Mouse (Mus musculus): ENCODE results near the gene Mtrf1. TPM values are rescaled to one million over a fixed set of nuclear protein-coding genes. Genes with fewer than 3 reads are reported as not detected.
"Not testable (repeated sequence)": the region's sequence is repeated elsewhere in the genome, so short reads cannot be mapped to it uniquely, and the experiment has no call there.

Mtrf1 gene
- polyA plus RNA-seq, 1 experiment from 2014 or later = 9.7 TPM

GRCm38 (mm10) chr14:79410662-79411061, 13.1 kb downstream of the Mtrf1 start:
- WGBS = 74% methylated on average over 2 of the region's 2 CpGs
- Histone ChIP-seq H3K4me3 (no peak overlapping the region), H3K36me3 (peaks cover 6% of the 10 kb centered on the region), H3K4me2 (replicated peaks) (no peak overlapping the region), H3K9ac (no peak overlapping the region), H3K27ac (no peak overlapping the region), H3K4me1 (no peaks in the 10 kb centered on the region), H3K27me3 (no peaks in the 10 kb centered on the region), H3K9me3 (no peaks in the 10 kb centered on the region)
- ATAC-seq (ENCODE audit: insufficient number of reproducible peaks, insufficient read depth, low FRiP score, low TSS enrichment) = no peak

DNA sequence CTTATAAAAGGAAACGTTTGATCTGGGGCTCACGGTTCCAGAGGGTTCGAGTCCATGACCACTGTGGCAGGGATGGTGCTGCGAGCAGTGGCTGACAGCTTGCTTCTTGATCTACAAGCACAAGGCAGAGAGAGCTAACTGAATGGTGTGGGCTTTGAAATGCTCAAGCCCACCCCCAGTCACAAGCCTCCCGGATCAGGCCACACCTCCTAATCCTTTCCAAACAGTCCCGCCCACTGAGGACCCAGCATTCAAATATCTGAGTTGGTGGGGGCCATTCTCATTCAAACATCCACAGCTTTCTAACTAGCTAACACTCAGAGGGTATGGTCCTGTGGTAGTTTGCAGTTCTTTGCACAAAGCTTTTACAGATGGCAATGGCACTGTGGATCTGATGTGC, 15.5 kb downstream of the Mtrf1 start:
- H3K4me3 ChIP-seq = no peak overlapping the region
- peaks cover 6% of the 10 kb centered on the region for H3K36me3 ChIP-seq
- no peak overlapping the region for H3K9ac ChIP-seq
- H3K9me3 ChIP-seq = no peaks in the 10 kb centered on the region
- WGBS = 90% methylated on average over 6 of the region's 6 CpGs
- H3K4me2 ChIP-seq (replicated peaks) = no peak overlapping the region
- H3K27ac ChIP-seq = no peak overlapping the region
- no peak for ATAC-seq (ENCODE audit: insufficient number of reproducible peaks, insufficient read depth, low FRiP score, low TSS enrichment)
- H3K27me3 ChIP-seq = no peaks in the 10 kb centered on the region
- no peaks in the 10 kb centered on the region for H3K4me1 ChIP-seq

DNA sequence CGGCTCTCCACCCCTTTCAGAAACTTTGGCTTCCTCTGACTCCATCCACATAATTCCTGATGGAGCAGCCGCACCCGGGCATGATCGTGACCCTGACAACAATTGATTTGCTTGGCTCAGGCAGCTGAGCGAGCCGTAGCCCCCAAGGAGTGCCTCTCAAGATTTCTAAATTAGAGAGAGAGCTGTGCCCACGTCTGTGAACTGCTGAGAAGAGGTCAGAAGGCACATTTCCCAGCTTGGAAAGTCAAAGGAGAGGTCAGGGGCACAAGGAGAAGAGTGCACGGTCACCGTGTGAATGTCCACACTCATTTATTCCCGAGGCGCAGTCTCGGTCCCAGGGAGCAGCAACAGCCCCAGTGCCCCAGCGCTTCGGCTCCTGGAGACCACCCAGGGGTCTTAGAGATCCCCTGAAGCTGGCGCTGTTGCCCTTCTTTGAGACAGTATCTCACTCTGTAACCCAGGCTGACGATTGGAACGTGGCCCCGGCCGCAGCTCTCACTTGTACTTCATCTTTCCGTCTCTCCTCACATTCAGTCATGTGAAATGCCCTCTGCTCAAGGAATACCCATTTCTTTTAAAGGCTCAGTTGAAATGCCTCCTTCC, 22.6 kb downstream of the Mtrf1 start:
- Histone ChIP-seq H3K27ac (no peak overlapping the region), H3K9me3 (no peaks in the 10 kb centered on the region), H3K27me3 (no peaks in the 10 kb centered on the region), H3K4me2 (replicated peaks) (no peak overlapping the region), H3K36me3 (no peaks in the 10 kb centered on the region), H3K4me3 (no peak overlapping the region), H3K9ac (no peak overlapping the region), H3K4me1 (no peaks in the 10 kb centered on the region)
- ATAC-seq (ENCODE audit: insufficient number of reproducible peaks, insufficient read depth, low FRiP score, low TSS enrichment) = no peak
- WGBS = 54% methylated on average over 20 of the region's 20 CpGs

GRCm38 (mm10) chr14:79425979-79426729, 28.6 kb downstream of the Mtrf1 start, which contains the start of gene Kbtbd7:
Gene Kbtbd7 (plus strand): TSS chr14:79426511.
- Histone ChIP-seq H3K4me2 (replicated peaks) (peak within 1 kb of the TSS; percentile 43), H3K9me3 (peaks cover 14% of the 10 kb centered on the region; the same call in 1 of the 2 replicates)
- peak; percentile 98 for ATAC-seq (ENCODE audit: insufficient number of reproducible peaks, insufficient read depth, low FRiP score, low TSS enrichment)

GRCm38 (mm10) chr14:79426730-79427365, 29.3 kb downstream of the Mtrf1 start:
- ATAC-seq (ENCODE audit: insufficient number of reproducible peaks, insufficient read depth, low FRiP score, low TSS enrichment); H3K4me1 ChIP-seq; H3K27me3 ChIP-seq: not testable (repeated sequence)
- Histone ChIP-seq H3K9ac (peak overlapping the region; percentile 56), H3K4me2 (replicated peaks) (peak overlapping the region; percentile 43), H3K27ac (peak overlapping the region; percentile 84), H3K4me3 (peak overlapping the region; percentile 50), H3K9me3 (peaks cover 14% of the 10 kb centered on the region; the same call in 1 of the 2 replicates), H3K36me3 (peaks cover 12% of the 10 kb centered on the region)
- WGBS = 52% methylated on average over 14 of the region's 59 CpGs

More at GRCm38 (mm10) chr14:79425979-79426729, 28.6 kb downstream of the Mtrf1 start, which contains the start of gene Kbtbd7:
- Histone ChIP-seq H3K9ac (peak within 1 kb of the TSS; percentile 56), H3K27me3 (no peaks in the 10 kb centered on the region), H3K36me3 (peaks cover 12% of the 10 kb centered on the region), H3K27ac (peak within 1 kb of the TSS; percentile 84), H3K4me3 (peak within 1 kb of the TSS; percentile 50), H3K4me1 (no peaks in the 10 kb centered on the region)
- WGBS = under 1% methylated on average over 33 of the region's 44 CpGs

DNA sequence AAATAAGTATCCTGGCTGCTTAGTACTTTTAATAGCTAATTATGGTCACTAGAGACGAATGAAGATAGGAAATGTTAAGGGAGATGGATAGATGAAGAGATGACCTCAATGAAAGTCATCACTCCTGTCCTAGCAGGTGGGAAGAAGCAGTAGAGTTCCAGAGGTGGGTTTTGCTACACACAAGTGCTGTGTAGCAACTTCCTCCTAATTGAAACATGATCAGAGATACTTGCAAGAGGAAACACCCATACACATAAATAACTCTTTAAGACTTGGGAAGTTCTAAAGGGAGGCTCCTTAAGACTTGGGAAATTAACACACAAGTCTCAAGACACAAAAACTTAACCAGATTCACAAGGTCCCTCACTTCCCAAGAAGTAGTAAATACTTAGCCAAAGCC, 36.5 kb downstream of the Mtrf1 start:
- Histone ChIP-seq H3K9me3 (no peaks in the 10 kb centered on the region), H3K36me3 (no peaks in the 10 kb centered on the region), H3K27ac (no peak overlapping the region), H3K9ac (no peak overlapping the region), H3K4me2 (replicated peaks) (no peak overlapping the region), H3K4me3 (no peak overlapping the region), H3K27me3 (no peaks in the 10 kb centered on the region), H3K4me1 (no peaks in the 10 kb centered on the region)
- 71% methylated on average over 1 of the region's 1 CpGs for WGBS
- ATAC-seq (ENCODE audit: insufficient number of reproducible peaks, insufficient read depth, low FRiP score, low TSS enrichment) = no peak

- WGBS = 87% methylated on average over 2 of the region's 2 CpGs
- H3K9ac ChIP-seq = no peak overlapping the region
- H3K9me3 ChIP-seq = no peaks in the 10 kb centered on the region
- no peak overlapping the region for H3K4me2 ChIP-seq (replicated peaks)
- no peak overlapping the region for H3K4me3 ChIP-seq
- H3K27ac ChIP-seq = no peak overlapping the region
- no peaks in the 10 kb centered on the region for H3K36me3 ChIP-seq
- no peaks in the 10 kb centered on the region for H3K27me3 ChIP-seq
- H3K4me1 ChIP-seq = no peaks in the 10 kb centered on the region
- no peak for ATAC-seq (ENCODE audit: insufficient number of reproducible peaks, insufficient read depth, low FRiP score, low TSS enrichment)
These were observed 43.1 kb downstream of the Mtrf1 start for GRCm38 (mm10) chr14:79440655-79441054.

GRCm38 (mm10) chr14:79441441-79441840, 43.9 kb downstream of the Mtrf1 start:
- Histone ChIP-seq H3K9me3 (no peaks in the 10 kb centered on the region), H3K36me3 (no peaks in the 10 kb centered on the region), H3K27ac (no peak overlapping the region), H3K4me2 (replicated peaks) (no peak overlapping the region), H3K27me3 (no peaks in the 10 kb centered on the region), H3K4me1 (no peaks in the 10 kb centered on the region), H3K4me3 (no peak overlapping the region), H3K9ac (no peak overlapping the region)
- ATAC-seq (ENCODE audit: insufficient number of reproducible peaks, insufficient read depth, low FRiP score, low TSS enrichment) = no peak
- WGBS = 83% methylated on average over 5 of the region's 5 CpGs

DNA sequence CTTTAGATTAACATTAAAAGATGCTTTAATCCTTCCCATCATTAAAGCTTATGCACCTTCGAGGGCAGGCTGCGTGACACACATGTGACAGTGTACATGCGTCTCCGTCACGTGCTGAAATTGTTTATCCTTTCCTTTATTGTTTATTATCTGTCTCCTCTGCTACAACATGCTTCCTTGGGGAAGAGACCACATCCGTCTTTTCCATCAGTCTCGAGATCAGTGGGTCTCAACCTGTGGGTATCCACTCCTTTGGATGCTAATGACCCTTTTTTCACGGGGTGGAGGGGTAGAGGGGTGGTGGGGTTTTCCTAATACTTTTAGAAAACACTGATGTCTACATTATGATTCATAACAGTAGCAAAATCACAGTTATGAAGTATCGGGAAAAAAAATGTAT, 47.0 kb downstream of the Mtrf1 start:
- Histone ChIP-seq H3K9ac (no peak overlapping the region), H3K4me1 (no peaks in the 10 kb centered on the region), H3K36me3 (no peaks in the 10 kb centered on the region), H3K4me2 (replicated peaks) (no peak overlapping the region), H3K27me3 (no peaks in the 10 kb centered on the region), H3K9me3 (no peaks in the 10 kb centered on the region), H3K4me3 (no peak overlapping the region), H3K27ac (no peak overlapping the region)
- 88% methylated on average over 9 of the region's 9 CpGs for WGBS
- ATAC-seq (ENCODE audit: insufficient number of reproducible peaks, insufficient read depth, low FRiP score, low TSS enrichment) = no peak

DNA sequence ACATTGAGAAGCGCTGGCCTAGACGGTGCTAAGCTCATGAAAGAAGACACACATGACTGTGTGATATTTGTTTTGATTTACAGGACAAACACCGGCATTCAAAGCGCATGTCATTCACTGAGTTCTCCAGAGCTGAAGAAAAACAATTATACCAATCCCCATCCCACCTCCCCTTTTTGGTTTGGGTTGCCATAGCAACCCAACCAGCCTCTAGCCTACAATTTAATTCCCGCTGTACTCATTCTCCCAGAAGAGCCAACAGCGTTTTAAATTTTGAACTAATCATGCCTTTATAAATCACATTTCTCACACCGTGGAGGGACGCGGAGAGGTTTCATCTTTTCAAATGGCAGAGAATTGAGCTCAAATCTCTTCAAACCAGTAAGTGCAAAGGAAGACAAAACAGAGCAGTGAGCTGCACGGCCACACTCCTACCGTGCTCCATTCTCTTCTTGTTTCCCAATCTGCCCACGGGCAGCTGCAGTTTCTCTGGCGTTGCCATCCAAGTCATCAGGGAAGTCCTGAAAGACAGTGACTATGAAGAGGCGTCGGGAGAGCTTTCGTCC, 47.6 kb downstream of the Mtrf1 start:
- no peak overlapping the region for H3K4me3 ChIP-seq
- no peak for ATAC-seq (ENCODE audit: insufficient number of reproducible peaks, insufficient read depth, low FRiP score, low TSS enrichment)

DNA sequence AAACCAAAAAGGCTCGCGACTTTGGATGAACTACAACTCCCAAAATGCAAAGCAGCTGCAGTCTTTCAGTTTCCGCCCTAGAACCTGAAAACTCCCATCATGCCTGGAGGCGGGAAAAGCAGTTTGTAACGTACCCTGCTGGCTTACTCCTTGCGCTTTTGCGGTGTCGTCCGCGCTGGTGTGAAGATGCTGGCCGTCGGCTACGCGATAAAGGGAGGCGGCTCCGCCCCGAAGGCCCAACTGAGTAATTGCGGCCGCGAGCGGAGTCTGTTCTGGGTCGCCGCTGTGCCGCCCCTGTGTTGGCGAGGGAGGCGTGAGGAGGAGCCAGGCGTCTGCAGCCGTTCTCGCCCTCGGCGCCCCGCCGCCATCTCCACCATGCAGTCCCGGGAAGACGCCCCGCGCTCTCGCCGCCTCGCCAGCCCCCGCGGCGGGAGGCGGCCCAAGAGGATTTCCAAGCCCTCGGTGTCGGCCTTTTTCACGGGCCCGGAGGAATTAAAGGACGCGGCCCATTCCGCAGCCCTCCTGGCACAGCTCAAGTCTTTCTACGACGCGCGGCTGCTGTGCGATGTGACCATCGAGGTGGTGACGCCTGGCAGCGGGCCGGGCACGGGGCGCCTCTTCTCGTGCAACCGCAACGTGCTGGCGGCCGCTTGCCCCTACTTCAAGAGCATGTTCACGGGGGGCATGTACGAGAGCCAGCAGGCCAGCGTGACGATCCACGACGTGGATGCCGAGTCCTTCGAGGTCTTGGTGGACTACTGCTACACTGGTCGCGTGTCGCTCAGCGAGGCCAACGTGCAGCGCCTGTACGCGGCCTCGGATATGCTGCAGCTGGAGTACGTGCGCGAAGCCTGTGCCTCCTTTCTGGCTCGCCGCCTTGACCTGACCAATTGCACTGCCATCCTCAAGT, 54.4 kb downstream of the Mtrf1 start, which contains the start of gene Kbtbd6:
Gene Kbtbd6, plus strand, starts transcription at position 155 of the 910 bp plus-strand sequence.
- WGBS = 17% methylated on average over 44 of the region's 89 CpGs
- H3K36me3 ChIP-seq, H3K4me1 ChIP-seq, H3K27me3 ChIP-seq, H3K9me3 ChIP-seq: not testable (repeated sequence)
- Histone ChIP-seq H3K4me2 (replicated peaks) (peak within 1 kb of the TSS; percentile 59), H3K27ac (peak within 1 kb of the TSS; percentile 73; the same call in 1 of the 2 replicates), H3K4me3 (peak within 1 kb of the TSS; percentile 57), H3K9ac (peak within 1 kb of the TSS; percentile 52)
- ATAC-seq (ENCODE audit: insufficient number of reproducible peaks, insufficient read depth, low FRiP score, low TSS enrichment) = peak; percentile 76; the same call in 1 of the 2 replicates

More for the DNA sequence above, 47.6 kb downstream of the Mtrf1 start:
- Histone ChIP-seq H3K27me3 (no peaks in the 10 kb centered on the region), H3K9ac (no peak overlapping the region), H3K27ac (no peak overlapping the region), H3K4me1 (no peaks in the 10 kb centered on the region), H3K9me3 (no peaks in the 10 kb centered on the region), H3K4me2 (replicated peaks) (no peak overlapping the region), H3K36me3 (no peaks in the 10 kb centered on the region)
- WGBS = 61% methylated on average over 16 of the region's 16 CpGs

All from embryonic facial prominence, embryonic 12.5 days (tissue).